Comparison of ENCODE assay signal across 24 mouse cellular contexts in the genomic region with DNA sequence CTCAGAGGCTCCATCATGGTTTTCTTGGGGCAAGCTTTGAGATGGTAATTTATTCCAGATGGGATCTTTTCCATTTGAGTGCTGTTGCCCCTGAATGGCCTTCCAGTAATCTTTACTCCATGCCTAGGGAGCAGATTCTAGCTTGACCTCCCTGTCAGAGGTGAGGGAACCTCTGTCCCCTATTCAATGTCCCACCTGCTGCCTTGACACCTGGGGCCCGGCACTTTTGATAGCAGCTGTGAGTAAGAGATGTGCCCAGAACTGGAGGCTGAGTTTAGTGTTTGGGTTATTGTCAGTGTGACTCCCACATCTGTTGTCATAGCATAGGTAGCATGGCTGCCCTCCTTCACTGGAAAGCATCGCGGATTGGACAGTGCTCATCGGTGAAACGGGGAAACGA. TPM values are rescaled to one million over a fixed set of nuclear protein-coding genes. Genes with fewer than 3 reads are reported as not detected.
DNase-seq lines count a peak whose midpoint lies in the region; ATAC-seq and TF ChIP-seq lines count a peak whose summit lies in the region.
"Had no signal": no experiment of that assay in that cellular context is flagged by ENCODE, and none has a peak within 500 bp of the region (broad histone marks: within the 10 kb centered on the region; RNA-seq: fewer than 3 reads in every experiment).

No protein-coding gene starts in this region.

- no peak for TF ChIP-seq CTCF in E14TG2a.4 (conservative IDR thresholded peaks at IDR 0.05; ENCODE audit: low read length)

- no peak for ATAC-seq in limb, embryonic 13.5 days (ENCODE audit: low FRiP score, low read depth)
- ATAC-seq: CD4-positive, CD25-positive, alpha-beta regulatory T cell, adult 4 months; forebrain, postnatal 0 days; intestine, embryonic 16.5 days had no signal

- H3K9me3 ChIP-seq in E14TG2a.4 (ENCODE audit: low read length) = no peaks in the 10 kb centered on the region
- H3K9me3 ChIP-seq in limb, embryonic 13.5 days = no peaks in the 10 kb centered on the region
- H3K9me3 ChIP-seq: embryonic facial prominence, embryonic 13.5 days; forebrain, embryonic 12.5 days; heart, embryonic 10.5 days; heart, embryonic 15.5 days; hindbrain, embryonic 15.5 days had no signal

- peak; percentile 44 for DNase-seq in embryo, embryonic 10.5 days (ENCODE audit: low spot score)
- DNase-seq in embryo, embryonic 11 days = no peak
- DNase-seq in ZHBTc4 (ENCODE audit: low read depth, low spot score) = peak; percentile 54
- no peak for DNase-seq in cerebellum, postnatal 14 days
- DNase-seq in lung, postnatal 10 days = no peak
- DNase-seq: adrenal gland, postnatal 14 days; B cell, adult 2 months; cerebellum, adult 11-12 months; cerebellum, adult 9-10 months; cerebellum, postnatal 36 days; forebrain, postnatal 0 days; gastrocnemius, postnatal 36 days; heart, adult 18-20 months; heart, postnatal 14 days; kidney, adult 2 months had no signal

- H3K4me2 ChIP-seq in limb, embryonic 13.5 days (replicated peaks) = no peak overlapping the region
- H3K4me2 ChIP-seq: forebrain, embryonic 12.5 days; heart, embryonic 15.5 days; hindbrain, embryonic 15.5 days had no signal

- H3K4me3 ChIP-seq in E14TG2a.4 (replicated peaks; ENCODE audit: low read length) = peak overlapping the region; percentile 60
- H3K4me3 ChIP-seq in limb, embryonic 13.5 days = no peak overlapping the region
- H3K4me3 ChIP-seq: embryonic facial prominence, embryonic 13.5 days; forebrain, embryonic 12.5 days; heart, embryonic 10.5 days; heart, embryonic 15.5 days; hindbrain, embryonic 15.5 days had no signal

- H3K27ac ChIP-seq in limb, embryonic 13.5 days = 0 out of 2 replicates have a peak overlapping the region, but pooled peaks have one; percentile 49
- H3K27ac ChIP-seq: forebrain, embryonic 12.5 days; heart, embryonic 10.5 days; heart, embryonic 15.5 days; hindbrain, embryonic 15.5 days had no signal

- H3K9ac ChIP-seq in limb, embryonic 13.5 days = no peak overlapping the region
- H3K9ac ChIP-seq: embryonic facial prominence, embryonic 13.5 days; forebrain, embryonic 12.5 days; forebrain, postnatal 0 days; heart, embryonic 15.5 days; hindbrain, embryonic 15.5 days had no signal

- no peaks in the 10 kb centered on the region for H3K36me3 ChIP-seq in E14TG2a.4 (ENCODE audit: insufficient read depth, low read length)
- H3K36me3 ChIP-seq in limb, embryonic 13.5 days = no peaks in the 10 kb centered on the region
- H3K36me3 ChIP-seq: embryonic facial prominence, embryonic 13.5 days; forebrain, embryonic 12.5 days; heart, embryonic 10.5 days; heart, embryonic 15.5 days; hindbrain, embryonic 15.5 days had no signal

- peaks cover 80% of the 10 kb centered on the region for H3K4me1 ChIP-seq in E14TG2a.4 (replicated peaks; ENCODE audit: low read depth, low read length)
- H3K4me1 ChIP-seq in limb, embryonic 13.5 days = peaks cover 46% of the 10 kb centered on the region
- H3K4me1 ChIP-seq: heart, embryonic 15.5 days had no signal

- WGBS in limb, embryonic 13.5 days = 82% methylated on average over 6 of the region's 6 CpGs

- H3K27me3 ChIP-seq in E14TG2a.4 (ENCODE audit: insufficient read depth, low read length) = peaks cover 18% of the 10 kb centered on the region
- no peaks in the 10 kb centered on the region for H3K27me3 ChIP-seq in limb, embryonic 13.5 days
- H3K27me3 ChIP-seq: embryonic facial prominence, embryonic 13.5 days; forebrain, embryonic 12.5 days; heart, embryonic 15.5 days; hindbrain, embryonic 15.5 days had no signal

RNA-seq across cellular contexts. Expression of gene H2afy2, which starts 47.8 kb away (rescaled TPM):
- polyA plus RNA-seq in limb, embryonic 13.5 days (2015; fragmentation: Nextera tagmentation; extraction: Ambion mirVana) = 266 and 267 TPM in 2 replicates
- polyA plus RNA-seq: CD4-positive, CD25-positive, alpha-beta regulatory T cell, adult 4 months had no signal

Comparison
In these comparisons a context has a peak if more than half of its experiments do, and no peak if none do; other contexts are left out.
1. DNase-seq: peak in embryo, embryonic 10.5 days (single experiment) and ZHBTc4 (single experiment); none in embryo, embryonic 11 days (single experiment), cerebellum, postnatal 14 days (0 of 2) and lung, postnatal 10 days (single experiment).